ENCODE assay signal across 11 mouse cellular contexts in the genomic region with DNA sequence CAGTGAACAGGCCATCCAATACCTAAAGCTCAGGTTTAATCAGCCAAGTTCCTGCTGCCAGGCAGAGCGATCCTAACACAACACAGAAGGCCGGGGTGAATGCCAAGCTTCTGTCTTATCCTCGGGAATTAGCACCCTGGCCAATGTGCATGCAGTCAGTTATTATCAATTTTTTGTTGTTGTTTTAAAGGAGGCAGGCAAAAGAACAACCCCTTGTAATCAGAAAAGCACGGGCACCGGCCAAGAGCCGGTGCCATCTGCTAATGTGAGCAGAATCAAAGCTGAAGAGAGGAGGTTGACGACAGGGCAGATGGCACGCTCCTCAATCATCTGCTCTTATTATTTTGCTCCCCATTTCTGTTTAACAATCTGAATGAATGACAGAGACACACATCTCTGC.
DNase-seq lines count a peak whose midpoint lies in the region; ATAC-seq and TF ChIP-seq lines count a peak whose summit lies in the region.
"Had no signal": no experiment of that assay in that cellular context is flagged by ENCODE, and none has a peak within 500 bp of the region (broad histone marks: within the 10 kb centered on the region; RNA-seq: fewer than 3 reads in every experiment).

No protein-coding gene starts in this region.

- no peak for ATAC-seq in heart, embryonic 11.5 days (replicated peaks; ENCODE audit: insufficient number of reproducible peaks, low FRiP score, low TSS enrichment)
- no peak for ATAC-seq in midbrain, postnatal 0 days (ENCODE audit: low FRiP score)
- ATAC-seq in erythroid progenitor cell, adult 5-6 weeks (replicated peaks; ENCODE audit: low FRiP score, poor library complexity, severe bottlenecking), result no peak
- no peak for ATAC-seq in intestine, embryonic 15.5 days
- ATAC-seq: liver, embryonic 12.5 days; Patski had no signal

- H3K36me3 ChIP-seq in heart, embryonic 11.5 days (ENCODE audit: control insufficient read depth, insufficient read depth, low read length), result no peaks in the 10 kb centered on the region
- no peaks in the 10 kb centered on the region for H3K36me3 ChIP-seq in midbrain, postnatal 0 days (ENCODE audit: insufficient read depth, low read length)
- H3K36me3 ChIP-seq in intestine, embryonic 15.5 days, result no peaks in the 10 kb centered on the region
- H3K36me3 ChIP-seq: liver, embryonic 12.5 days had no signal

- intact Hi-C loops in heart, postnatal 36 days (cut with DNase I), result no loop called here

- WGBS in heart, embryonic 11.5 days (ENCODE audit: insufficient replicate concordance), result 72% methylated on average over 8 of the region's 8 CpGs
- WGBS in midbrain, postnatal 0 days, result 46% methylated on average over 8 of the region's 8 CpGs
- WGBS in intestine, embryonic 15.5 days, result 79% methylated on average over 8 of the region's 8 CpGs

- no peak for TF ChIP-seq CTCF in midbrain, postnatal 0 days (IDR thresholded peaks at IDR 0.05)

- DNase-seq in heart, adult 11 months, result peak; percentile 96
- DNase-seq in cerebellum, adult 9-11 months, result peak; percentile 84
- DNase-seq in heart, postnatal 36 days, result peak; percentile 15 to 21
- peak; percentile 92 for DNase-seq in midbrain, postnatal 0 days (ENCODE audit: low spot score)
- no peak for DNase-seq in urinary bladder, adult 18-20 months (ENCODE audit: low spot score in 2 of 2)
- DNase-seq: kidney, adult 18-20 months had no signal

- no peaks in the 10 kb centered on the region for H3K4me1 ChIP-seq in heart, embryonic 11.5 days (ENCODE audit: control insufficient read depth, insufficient read depth, low read length)
- H3K4me1 ChIP-seq in midbrain, postnatal 0 days (ENCODE audit: insufficient read depth, low read length), result peaks cover 3% of the 10 kb centered on the region; the same call in 1 of the 2 replicates
- H3K4me1 ChIP-seq in intestine, embryonic 15.5 days (replicated peaks), result no peaks in the 10 kb centered on the region
- H3K4me1 ChIP-seq: liver, embryonic 12.5 days had no signal

- no peak overlapping the region for H3K4me2 ChIP-seq in heart, embryonic 11.5 days
- no peak overlapping the region for H3K4me2 ChIP-seq in midbrain, postnatal 0 days (ENCODE audit: low read depth, low read length, poor library complexity, severe bottlenecking)
- no peak overlapping the region for H3K4me2 ChIP-seq in intestine, embryonic 15.5 days (replicated peaks)
- H3K4me2 ChIP-seq: liver, embryonic 12.5 days had no signal

- no peaks in the 10 kb centered on the region for H3K9me3 ChIP-seq in heart, embryonic 11.5 days (replicated peaks; ENCODE audit: control insufficient read depth, low read length)
- no peaks in the 10 kb centered on the region for H3K9me3 ChIP-seq in midbrain, postnatal 0 days (ENCODE audit: low read length)
- no peaks in the 10 kb centered on the region for H3K9me3 ChIP-seq in intestine, embryonic 15.5 days
- H3K9me3 ChIP-seq: liver, embryonic 12.5 days had no signal

- no peaks in the 10 kb centered on the region for H3K27me3 ChIP-seq in heart, embryonic 11.5 days (ENCODE audit: control insufficient read depth, insufficient read depth, low read length)
- no peaks in the 10 kb centered on the region for H3K27me3 ChIP-seq in midbrain, postnatal 0 days (ENCODE audit: insufficient read depth, low read length)
- no peaks in the 10 kb centered on the region for H3K27me3 ChIP-seq in intestine, embryonic 15.5 days (replicated peaks)
- H3K27me3 ChIP-seq: liver, embryonic 12.5 days; Patski had no signal

- no peak overlapping the region for H3K9ac ChIP-seq in heart, embryonic 11.5 days (ENCODE audit: low read depth, low read length)
- no peak overlapping the region for H3K9ac ChIP-seq in midbrain, postnatal 0 days (replicated peaks; ENCODE audit: low read length, poor library complexity, severe bottlenecking)
- no peak overlapping the region for H3K9ac ChIP-seq in intestine, embryonic 15.5 days
- H3K9ac ChIP-seq: liver, embryonic 12.5 days had no signal

- no peak overlapping the region for H3K27ac ChIP-seq in heart, embryonic 11.5 days (ENCODE audit: low read depth, low read length)
- no peak overlapping the region for H3K27ac ChIP-seq in midbrain, postnatal 0 days (ENCODE audit: low read depth, low read length)
- H3K27ac ChIP-seq in intestine, embryonic 15.5 days, result no peak overlapping the region
- H3K27ac ChIP-seq: liver, embryonic 12.5 days had no signal

- H3K4me3 ChIP-seq in heart, embryonic 11.5 days (ENCODE audit: low read depth, low read length), result no peak overlapping the region
- no peak overlapping the region for H3K4me3 ChIP-seq in midbrain, postnatal 0 days (ENCODE audit: low read depth, low read length)
- no peak overlapping the region for H3K4me3 ChIP-seq in intestine, embryonic 15.5 days (replicated peaks)
- H3K4me3 ChIP-seq: liver, embryonic 12.5 days had no signal

Comparison
In these comparisons a context has a peak if more than half of its experiments do, and no peak if none do; other contexts are left out.
1. DNase-seq: peak in heart, adult 11 months (single experiment), cerebellum, adult 9-11 months (single experiment), heart, postnatal 36 days (2 of 2) and midbrain, postnatal 0 days (single experiment); none in urinary bladder, adult 18-20 months (0 of 2).